Mouse (Mus musculus) retina, adult 2 months (tissue): ENCODE results near the gene Krt35.

Source experiments
- DNase-seq: peaks from one replicate; pipeline ENCODE4 v3.0.0-alpha.2; 2012; ENCODE audit warnings: low read depth, low spot score

The Krt35 gene

GRCm38 (mm10) chr11:100096141-100096540 lies at the start of gene Krt35:
Gene Krt35 (minus strand): TSS chr11:100096241.
- no peak for DNase-seq

- DNase-seq: no peak
These were observed 49.1 kb upstream of the Krt35 start for GRCm38 (mm10) chr11:100145104-100145503.

DNA sequence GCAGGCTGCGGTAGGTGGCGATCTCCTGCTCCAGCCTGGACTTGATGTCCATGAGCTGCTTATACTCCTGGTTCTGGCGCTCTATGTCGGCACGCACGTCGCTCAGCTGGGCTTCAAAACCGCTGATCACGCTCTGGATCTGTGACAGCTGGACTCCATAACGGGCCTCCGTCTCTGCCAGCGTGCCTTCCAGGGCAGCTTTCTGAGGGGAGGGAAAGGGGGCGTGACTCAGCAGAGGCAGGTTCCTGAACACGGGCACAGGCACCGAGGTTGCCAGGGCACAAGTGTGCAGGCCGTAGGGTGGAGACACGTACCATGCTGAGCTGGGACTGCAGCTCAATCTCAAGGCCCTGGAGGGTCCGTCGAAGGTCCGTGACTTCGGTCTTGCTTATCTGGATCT lies 44.9 kb upstream of the Krt35 start:
- DNase-seq: no peak

GRCm38 (mm10) chr11:100139391-100139790 lies 43.4 kb upstream of the Krt35 start:
- no peak for DNase-seq

DNA sequence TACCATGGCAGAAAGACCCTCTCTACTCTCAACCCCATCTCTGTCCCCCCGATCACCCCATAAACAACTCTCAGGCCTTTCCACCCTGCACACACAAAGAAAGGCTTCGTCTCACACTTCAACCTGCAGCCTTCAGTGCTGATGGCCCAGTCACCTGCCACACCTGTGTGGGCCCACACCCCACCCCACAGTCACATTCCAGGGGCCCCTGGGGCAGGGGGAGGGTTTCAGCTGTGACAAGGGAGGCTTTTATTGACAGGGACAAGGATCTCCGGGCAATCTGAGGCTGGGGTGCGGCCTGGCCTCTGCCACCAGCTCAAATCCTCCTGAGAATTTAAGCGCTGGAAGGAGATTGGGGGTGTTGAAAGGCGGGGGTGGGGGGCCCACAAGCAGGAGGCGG lies 42.8 kb upstream of the Krt35 start:
- DNase-seq: no peak

DNA sequence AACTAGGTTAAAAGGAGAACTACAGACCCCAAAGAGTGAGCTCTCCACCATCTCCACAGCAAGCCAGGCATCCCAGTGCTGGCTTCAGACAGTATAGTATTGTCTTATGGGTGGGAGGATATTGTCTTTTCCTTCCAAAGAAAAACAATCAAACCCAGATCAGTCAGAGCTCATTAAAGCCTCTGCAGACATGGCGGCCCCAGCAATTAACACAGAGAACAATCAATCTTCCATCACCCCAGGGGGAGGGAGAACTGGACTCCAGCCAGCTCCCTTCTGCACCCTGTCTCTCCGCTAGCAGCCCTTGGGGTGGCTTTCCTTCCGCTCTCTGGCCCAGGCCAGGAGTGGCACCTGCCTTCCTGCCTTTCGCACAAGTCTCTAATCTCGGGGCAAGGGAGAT lies 41.7 kb upstream of the Krt35 start:
- no peak for DNase-seq

- no peak for DNase-seq
These were observed 40.5 kb upstream of the Krt35 start for GRCm38 (mm10) chr11:100136559-100136958.

DNA sequence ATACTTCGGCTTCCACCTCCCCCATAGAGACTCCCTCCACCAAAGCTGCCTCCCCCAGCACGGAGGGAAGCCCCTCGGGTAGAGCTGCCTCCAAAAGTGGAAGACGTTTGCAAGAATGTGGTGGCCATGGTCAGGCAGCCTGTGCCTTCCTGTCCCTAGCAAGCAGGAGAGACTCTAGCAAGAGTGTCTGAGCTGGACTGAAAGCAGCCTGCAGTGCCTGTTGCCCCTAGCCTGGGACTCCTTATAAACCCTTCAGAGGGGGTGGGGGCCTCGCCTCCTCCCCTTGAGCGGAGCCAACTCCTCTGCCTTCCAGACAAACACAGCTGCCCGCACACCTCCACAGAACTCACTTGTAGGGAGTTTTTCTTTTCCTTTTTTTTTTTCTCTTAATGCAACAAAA lies 39.7 kb upstream of the Krt35 start, which contains the start of gene Krt15:
Gene Krt15, minus strand, starts transcription at position 198 of the 400 bp plus-strand sequence.
- DNase-seq: no peak

- DNase-seq: no peak
These were observed 28.9 kb upstream of the Krt35 start for GRCm38 (mm10) chr11:100124901-100125300.

GRCm38 (mm10) chr11:100121466-100121865 lies 25.4 kb upstream of the Krt35 start, which contains the start of gene Krt13:
Gene Krt13 (minus strand): TSS chr11:100121566.
- no peak for DNase-seq

DNA sequence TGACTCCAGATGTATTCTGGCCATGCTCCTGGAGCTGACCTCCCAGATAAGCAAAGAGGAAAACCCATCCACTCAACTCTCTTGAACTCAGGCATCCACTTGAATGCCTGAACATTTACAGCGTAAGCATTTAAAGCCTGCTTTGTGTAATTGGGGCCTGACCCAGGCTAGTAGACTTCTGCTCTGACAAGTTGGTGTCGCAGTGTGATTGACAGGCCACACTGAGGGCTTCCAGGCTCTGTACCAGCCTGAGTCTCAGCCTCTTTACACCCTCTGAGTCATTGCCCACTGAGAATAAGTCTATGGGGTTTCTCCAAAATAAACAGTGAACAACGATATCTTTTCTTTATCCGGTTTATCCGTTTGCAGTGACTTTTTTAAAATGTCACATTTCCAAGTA lies 24.3 kb upstream of the Krt35 start:
- DNase-seq: no peak

DNA sequence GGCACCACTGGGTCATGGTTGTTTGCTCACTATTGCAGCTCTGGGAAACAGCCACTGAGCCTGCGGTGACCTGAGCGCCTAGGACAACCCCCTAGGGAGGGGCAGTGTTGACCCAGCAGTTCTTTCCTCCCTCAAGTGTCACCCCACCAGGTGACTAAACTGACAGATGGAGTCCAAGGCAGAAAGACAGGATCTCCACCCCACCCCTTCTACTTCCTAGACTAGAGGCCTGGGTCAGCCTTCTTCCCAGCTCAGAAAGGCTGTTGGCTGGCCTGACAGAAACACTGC lies 17.6 kb upstream of the Krt35 start:
- DNase-seq: no peak

DNA sequence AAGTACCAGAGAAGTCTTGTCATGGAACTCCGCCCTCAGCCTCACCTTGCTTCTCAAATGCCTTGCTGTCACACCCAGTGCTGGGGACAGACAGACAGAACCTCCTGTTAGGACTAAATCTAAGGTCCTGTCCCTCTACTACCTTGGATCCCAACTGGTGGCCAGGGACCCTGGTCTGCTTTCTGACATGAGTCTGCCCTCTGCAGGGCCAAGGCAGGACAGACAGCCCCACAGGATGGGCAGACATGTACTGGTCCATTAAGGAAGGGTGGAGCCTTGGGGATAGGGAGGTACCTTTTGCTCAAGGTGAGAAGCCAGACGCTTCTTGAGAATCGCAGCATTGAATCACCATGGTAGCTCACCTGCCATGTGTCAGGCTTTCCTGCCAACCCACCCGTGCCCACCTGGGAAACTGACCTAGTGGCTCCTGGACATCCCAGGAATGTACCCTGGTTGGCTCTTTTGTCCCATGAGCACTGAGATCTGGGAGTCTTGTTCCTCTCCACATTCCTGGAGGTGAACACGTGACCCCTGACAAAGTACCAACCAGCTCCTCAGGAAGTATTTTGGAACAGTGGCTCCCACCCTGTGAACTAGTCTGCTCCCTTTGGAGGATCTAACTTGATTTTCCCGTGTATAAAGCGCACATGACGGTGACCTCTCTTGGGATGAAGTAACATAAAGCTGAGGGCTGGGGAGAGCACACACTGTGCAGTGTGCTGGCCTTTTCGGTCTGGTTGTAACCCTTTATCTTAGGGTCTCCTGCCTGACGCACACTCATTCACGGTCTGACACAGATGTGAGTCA lies 17.1 kb upstream of the Krt35 start:
- no peak for DNase-seq

GRCm38 (mm10) chr11:100105576-100106122 lies 9.6 kb upstream of the Krt35 start, which contains the start of gene Krt36:
Gene Krt36 (minus strand): TSS chr11:100105626.
- DNase-seq: no peak

- DNase-seq: no peak
These were observed 6.8 kb upstream of the Krt35 start for GRCm38 (mm10) chr11:100102693-100103429.

DNA sequence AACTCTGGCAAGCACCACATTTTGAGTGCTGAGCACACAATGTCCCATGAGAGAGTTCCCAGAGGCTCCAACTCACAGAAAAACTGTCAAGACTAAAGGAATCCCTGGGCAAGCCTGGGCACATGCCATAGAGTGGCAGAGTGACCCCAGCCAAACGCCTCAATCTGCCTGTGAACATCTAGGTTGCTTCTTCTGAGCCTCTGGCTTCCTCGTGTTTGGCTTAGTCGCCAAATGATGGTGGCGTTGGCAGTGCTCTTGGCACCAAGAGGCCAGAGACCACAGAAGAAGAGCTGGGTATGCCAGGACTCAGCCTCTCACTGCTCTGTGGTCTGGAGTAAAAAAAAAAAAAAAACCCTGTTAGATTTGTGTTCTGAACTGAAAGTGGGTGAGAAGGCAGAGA lies 4.3 kb upstream of the Krt35 start:
- no peak for DNase-seq

DNA sequence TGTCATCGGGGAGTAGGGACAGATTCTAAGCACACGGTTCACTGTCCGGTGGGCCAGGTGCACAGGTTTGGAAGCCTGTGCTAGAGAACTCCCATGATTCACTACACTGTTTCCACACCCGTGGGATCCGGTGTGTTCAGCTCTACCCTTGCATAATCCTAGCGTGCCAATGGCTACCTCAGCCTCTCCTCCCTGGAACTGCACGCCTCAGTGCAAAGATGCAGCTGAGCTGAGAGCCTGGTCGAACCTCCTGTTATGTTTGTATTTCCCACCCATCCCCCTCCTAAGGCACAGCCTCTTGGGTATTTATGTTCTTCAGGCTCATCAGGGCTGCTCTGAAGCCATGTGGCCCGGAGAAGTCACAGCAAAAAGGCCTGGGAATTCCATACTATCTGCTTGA lies 1.8 kb upstream of the Krt35 start:
- DNase-seq: no peak

DNA sequence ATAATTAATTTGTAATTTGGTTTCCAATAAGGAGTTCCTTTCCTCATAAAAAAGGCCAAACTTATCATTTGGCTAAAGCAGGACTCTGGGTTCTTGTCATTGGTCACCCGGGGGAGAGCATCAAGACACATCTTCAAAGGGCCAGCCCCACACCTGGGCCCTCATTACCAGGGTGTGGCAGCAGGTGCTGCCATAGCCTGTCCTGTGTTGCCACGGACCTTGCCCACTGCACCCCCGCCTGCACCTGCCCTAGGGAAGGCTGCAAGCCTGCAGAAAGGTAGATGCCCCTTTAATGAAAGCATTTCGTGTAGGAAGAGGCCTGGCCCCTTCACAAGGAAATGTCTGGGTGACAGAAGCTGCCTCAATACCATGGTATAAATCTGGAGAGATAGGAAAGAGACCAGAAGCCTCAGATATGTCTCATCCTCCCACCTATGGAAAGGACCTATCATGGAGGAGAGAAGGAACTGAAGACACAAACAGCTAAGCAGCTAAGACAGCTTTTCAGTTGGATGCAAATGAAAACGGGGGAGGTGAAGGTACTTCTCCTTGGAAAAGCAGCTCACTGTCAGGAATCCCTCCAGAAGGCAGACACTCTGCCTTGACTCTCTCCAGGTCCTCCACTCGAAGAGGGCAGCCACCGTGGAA lies 7.5 kb downstream of the Krt35 start:
- DNase-seq: no peak

DNA sequence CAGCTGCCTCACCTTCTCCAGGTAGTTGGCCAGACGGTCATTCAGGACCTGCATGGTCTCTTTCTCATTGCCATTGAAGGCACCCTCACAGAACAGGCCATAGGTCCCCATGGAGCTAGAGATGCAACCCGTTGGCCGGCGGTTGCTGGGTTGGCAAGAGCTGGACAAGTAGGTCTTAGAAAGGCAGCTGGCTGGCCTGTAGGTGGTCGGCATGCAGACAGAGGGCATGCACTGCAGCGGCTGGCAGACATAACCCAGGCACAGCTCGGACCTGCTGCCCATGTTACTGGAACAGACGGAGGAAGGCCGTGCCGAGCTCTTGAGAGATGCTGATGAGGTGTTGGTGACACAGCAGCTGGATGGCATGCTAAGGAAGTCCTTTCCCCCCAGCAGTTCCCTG lies 8.2 kb downstream of the Krt35 start, which contains the start of gene Krt32:
Gene Krt32, minus strand, starts transcription at position 366 of the 400 bp plus-strand sequence.
- no peak for DNase-seq

- no peak for DNase-seq
These were observed 22.2 kb downstream of the Krt35 start for GRCm38 (mm10) chr11:100073873-100074272.

- no peak for DNase-seq
These were observed 28.6 kb downstream of the Krt35 start for GRCm38 (mm10) chr11:100067293-100068036.
